Mouse (Mus musculus) E14TG2a.4 (cell line): Measurements from ENCODE around the gene Cct4.

Experiments used
- CTCF ChIP-seq: conservative IDR thresholded peaks from 2 replicates; pipeline ENCODE4 v1.5.1; 2014; ENCODE audit warnings: low read length
- POU5F1 ChIP-seq: IDR thresholded peaks from 2 replicates; pipeline ENCODE4 v1.6.1; 2014; ENCODE audit warnings: low read length, borderline replicate concordance

- TF ChIP-seq CTCF (no peak), POU5F1 (no peak)
These were observed 38.6 kb downstream of the Cct4 start for GRCm38 (mm10) chr11:23028957-23029356.
